Mouse (Mus musculus) midbrain, embryonic 14.5 days (tissue): Measurements from ENCODE around the gene Unc13b. TPM values are rescaled to one million over a fixed set of nuclear protein-coding genes. Genes with fewer than 3 reads are reported as not detected.
"Not testable (repeated sequence)": the region's sequence is repeated elsewhere in the genome, so short reads cannot be mapped to it uniquely, and the experiment has no call there.

Source experiments
- ATAC-seq: fragments of 200-750 bp; cut with Nextera tagmentation; 2 replicates; pipeline ENCODE4 v1.8.0; 2017; ENCODE audit warnings: moderate number of reproducible peaks, moderate library complexity; ENCODE audit not compliant: low FRiP score, low TSS enrichment
- DNase-seq: peaks from one replicate; pipeline ENCODE4 v3.0.0-alpha.2; 2015
- H3K27ac ChIP-seq: fragments of 300-500 bp; sonication (generic); replicated peaks from 2 replicates; pipeline ENCODE4 v1.5.1; 2014; ENCODE audit warnings: mild to moderate bottlenecking, low read depth, low read length, moderate library complexity
- H3K27me3 ChIP-seq: fragments of 300-500 bp; sonication (generic); 2 replicates; pipeline ENCODE4 v1.6.1; 2014; ENCODE audit warnings: low read length, control low read depth, mixed read lengths; ENCODE audit not compliant: control insufficient read depth, insufficient read depth
- H3K36me3 ChIP-seq: fragments of 300-500 bp; sonication (generic); 2 replicates; pipeline ENCODE4 v1.6.1; 2014; ENCODE audit warnings: low read length, control low read depth; ENCODE audit not compliant: control insufficient read depth, insufficient read depth
- H3K4me1 ChIP-seq: fragments of 300-500 bp; sonication (generic); 2 replicates; pipeline ENCODE4 v1.6.1; 2014; ENCODE audit warnings: mild to moderate bottlenecking, antibody characterized with exemption, low read length, control low read depth; ENCODE audit not compliant: control insufficient read depth, insufficient read depth
- H3K4me2 ChIP-seq: fragments of 300-500 bp; sonication (generic); 2 replicates; pipeline ENCODE4 v1.6.1; 2014; ENCODE audit warnings: mild to moderate bottlenecking, low read length, moderate library complexity
- H3K4me3 ChIP-seq: fragments of 300-500 bp; sonication (generic); replicated peaks from 2 replicates; pipeline ENCODE4 v1.5.1; 2014; ENCODE audit warnings: low read depth, low read length
- H3K9ac ChIP-seq: fragments of 300-500 bp; sonication (generic); replicated peaks from 2 replicates; pipeline ENCODE4 v1.6.1; 2014; ENCODE audit warnings: mild to moderate bottlenecking, low read length, moderate library complexity
- H3K9me3 ChIP-seq: fragments of 300-500 bp; sonication (generic); 2 replicates; pipeline ENCODE4 v1.6.1; 2016; ENCODE audit warnings: low read length, control low read depth, mixed read lengths; ENCODE audit not compliant: control insufficient read depth
- WGBS: fragments of 180-500 bp; shearing (Covaris S2); extraction: QIAGEN DNeasy Blood & Tissue Kit; methylation state at CpG from one replicate; pipeline ENCODE4 v1.1.7; 2014; 5-methylcytosine and 5-hydroxymethylcytosine counted together
- polyA plus RNA-seq: library from polyadenylated mRNA; unstranded; fragments of >200 nt; fragmentation: Nextera tagmentation; extraction: Ambion mirVana; gene quantifications from 2 replicates; pipeline ENCODE4 v1.2.1, GENCODE M21; 2014

Gene Unc13b
- polyA plus RNA-seq, 1 experiment from 2014 or later = 20.4 TPM

- no peaks in the 10 kb centered on the region for H3K4me1 ChIP-seq
- no peak overlapping the region for H3K4me2 ChIP-seq
- DNase-seq (no peak), ATAC-seq (no peak)
- H3K9me3 ChIP-seq = no peaks in the 10 kb centered on the region
- no peaks in the 10 kb centered on the region for H3K36me3 ChIP-seq
- 71% methylated on average over 2 of the region's 2 CpGs for WGBS
- no peak overlapping the region for H3K27ac ChIP-seq
- H3K27me3 ChIP-seq = no peaks in the 10 kb centered on the region
- H3K9ac ChIP-seq = no peak overlapping the region
- no peak overlapping the region for H3K4me3 ChIP-seq
Measured at GRCm38 (mm10) chr4:43114512-43114911, 55.8 kb downstream of the Unc13b start.

- Histone ChIP-seq H3K4me1 (no peaks in the 10 kb centered on the region), H3K4me2 (no peak overlapping the region), H3K9ac (no peak overlapping the region), H3K27ac (no peak overlapping the region), H3K27me3 (no peaks in the 10 kb centered on the region), H3K4me3 (no peak overlapping the region), H3K36me3 (no peaks in the 10 kb centered on the region), H3K9me3 (no peaks in the 10 kb centered on the region)
- ATAC-seq (no peak), DNase-seq (peak; percentile 84)
- 17% methylated on average over 2 of the region's 2 CpGs for WGBS
Measured at GRCm38 (mm10) chr4:43114946-43115345, 56.2 kb downstream of the Unc13b start.

- 87% methylated on average over 2 of the region's 2 CpGs for WGBS
- no peaks in the 10 kb centered on the region for H3K27me3 ChIP-seq
- H3K36me3 ChIP-seq = no peaks in the 10 kb centered on the region
- H3K27ac ChIP-seq = no peak overlapping the region
- ATAC-seq (no peak), DNase-seq (no peak)
- no peak overlapping the region for H3K4me2 ChIP-seq
- H3K4me1 ChIP-seq = no peaks in the 10 kb centered on the region
- H3K9ac ChIP-seq = no peak overlapping the region
- no peak overlapping the region for H3K4me3 ChIP-seq
- no peaks in the 10 kb centered on the region for H3K9me3 ChIP-seq
Measured at GRCm38 (mm10) chr4:43116249-43116648, 57.5 kb downstream of the Unc13b start.

DNA sequence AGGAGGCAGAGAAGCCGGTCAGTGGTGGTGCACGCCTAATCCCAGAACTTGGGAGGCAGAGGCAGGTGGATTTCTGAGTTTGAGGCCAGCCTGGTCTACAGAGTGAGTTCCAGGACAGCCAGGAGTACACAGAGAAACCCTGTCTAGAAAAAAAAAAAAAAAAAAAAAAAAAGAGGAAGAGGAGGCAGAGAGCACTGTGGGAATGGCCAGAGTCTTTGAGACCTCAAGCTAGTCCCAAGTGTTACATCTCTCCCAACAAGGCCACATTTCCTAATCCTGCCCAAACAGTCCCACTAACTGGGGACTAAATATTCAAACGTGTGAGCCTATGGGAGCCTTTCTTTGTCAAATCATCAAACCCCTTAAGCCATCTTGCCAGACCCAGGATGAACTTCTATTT, 71.0 kb downstream of the Unc13b start:
- Histone ChIP-seq H3K36me3 (no peaks in the 10 kb centered on the region), H3K4me2 (no peak overlapping the region), H3K9ac (no peak overlapping the region), H3K27me3 (no peaks in the 10 kb centered on the region), H3K9me3 (no peaks in the 10 kb centered on the region), H3K4me1 (no peaks in the 10 kb centered on the region), H3K4me3 (no peak overlapping the region), H3K27ac (no peak overlapping the region)
- 87% methylated on average over 3 of the region's 3 CpGs for WGBS
- DNase-seq = no peak
- ATAC-seq = no peak

DNA sequence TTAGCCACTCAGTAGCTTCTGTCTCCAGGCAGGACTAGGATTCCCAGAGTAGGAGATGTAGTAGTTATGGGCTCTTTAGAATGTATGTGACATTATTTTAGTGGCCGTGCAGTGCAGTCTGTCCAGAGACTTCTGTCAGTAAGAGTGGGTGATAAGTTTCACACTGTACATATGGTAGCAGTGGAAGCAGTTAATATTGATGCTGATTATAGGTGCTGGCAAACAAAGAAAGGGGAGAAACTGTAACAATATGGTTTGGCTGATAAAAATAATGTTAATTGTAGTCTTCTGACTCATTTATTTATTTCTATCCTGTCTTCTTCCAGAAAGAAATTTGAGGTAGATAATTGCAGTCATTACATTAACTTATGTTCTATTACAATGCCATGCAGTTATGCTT, 83.9 kb downstream of the Unc13b start:
- 96% methylated on average over 1 of the region's 1 CpGs for WGBS
- H3K9me3 ChIP-seq = no peaks in the 10 kb centered on the region
- H3K9ac ChIP-seq = no peak overlapping the region
- H3K36me3 ChIP-seq = no peaks in the 10 kb centered on the region
- H3K27ac ChIP-seq = no peak overlapping the region
- DNase-seq = no peak
- no peaks in the 10 kb centered on the region for H3K27me3 ChIP-seq
- no peak overlapping the region for H3K4me3 ChIP-seq
- no peak for ATAC-seq
- no peaks in the 10 kb centered on the region for H3K4me1 ChIP-seq
- no peak overlapping the region for H3K4me2 ChIP-seq

DNA sequence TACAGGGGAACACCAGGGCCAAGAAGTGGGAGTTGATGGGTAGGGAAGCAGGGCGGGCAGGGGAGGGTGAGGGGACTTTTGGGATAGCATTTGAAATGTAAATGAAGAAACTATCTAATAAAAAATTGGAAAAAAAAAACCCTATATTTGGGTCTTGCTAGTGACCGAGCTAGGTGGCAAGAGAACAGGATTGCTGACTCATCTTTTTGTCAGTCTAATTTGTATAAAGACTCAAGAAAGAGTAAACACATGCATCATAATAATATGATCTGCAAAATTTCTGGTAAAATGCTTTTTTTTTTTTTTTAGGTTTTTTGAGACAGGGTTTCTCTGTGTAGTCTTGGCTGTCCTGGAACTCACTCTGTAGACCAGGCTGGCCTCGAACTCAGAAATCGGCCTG, 93.7 kb downstream of the Unc13b start:
- not testable (repeated sequence) for H3K27ac ChIP-seq, H3K4me3 ChIP-seq, H3K4me2 ChIP-seq, DNase-seq, H3K4me1 ChIP-seq, H3K9me3 ChIP-seq, H3K36me3 ChIP-seq, H3K9ac ChIP-seq, H3K27me3 ChIP-seq, ATAC-seq
- WGBS = 98% methylated on average over 4 of the region's 4 CpGs

DNA sequence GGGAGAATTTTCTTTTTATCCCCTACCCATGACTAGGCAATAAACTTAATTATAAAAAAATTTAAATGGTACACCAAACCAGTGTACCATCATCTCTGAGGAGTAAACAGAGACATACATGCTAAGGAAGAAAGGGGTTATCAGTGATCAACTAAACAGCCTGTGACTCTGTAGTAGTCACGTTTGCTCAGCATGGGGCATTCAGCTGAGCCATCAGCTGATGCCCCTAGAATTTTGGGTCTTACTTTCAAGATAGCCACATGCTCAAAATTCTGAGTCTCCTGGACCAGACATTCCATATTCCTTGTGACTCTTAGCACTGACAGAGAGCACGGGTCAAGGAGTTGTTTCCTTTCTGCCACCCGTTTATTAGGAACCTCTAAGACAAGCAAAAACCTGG, 101.3 kb downstream of the Unc13b start:
- Histone ChIP-seq H3K27me3 (no peaks in the 10 kb centered on the region), H3K9me3 (no peaks in the 10 kb centered on the region), H3K36me3 (no peaks in the 10 kb centered on the region), H3K4me3 (no peak overlapping the region), H3K9ac (no peak overlapping the region), H3K4me1 (no peaks in the 10 kb centered on the region; the same call in 1 of the 2 replicates), H3K4me2 (no peak overlapping the region), H3K27ac (no peak overlapping the region)
- ATAC-seq (no peak), DNase-seq (peak; percentile 1)
- 57% methylated on average over 3 of the region's 3 CpGs for WGBS

DNA sequence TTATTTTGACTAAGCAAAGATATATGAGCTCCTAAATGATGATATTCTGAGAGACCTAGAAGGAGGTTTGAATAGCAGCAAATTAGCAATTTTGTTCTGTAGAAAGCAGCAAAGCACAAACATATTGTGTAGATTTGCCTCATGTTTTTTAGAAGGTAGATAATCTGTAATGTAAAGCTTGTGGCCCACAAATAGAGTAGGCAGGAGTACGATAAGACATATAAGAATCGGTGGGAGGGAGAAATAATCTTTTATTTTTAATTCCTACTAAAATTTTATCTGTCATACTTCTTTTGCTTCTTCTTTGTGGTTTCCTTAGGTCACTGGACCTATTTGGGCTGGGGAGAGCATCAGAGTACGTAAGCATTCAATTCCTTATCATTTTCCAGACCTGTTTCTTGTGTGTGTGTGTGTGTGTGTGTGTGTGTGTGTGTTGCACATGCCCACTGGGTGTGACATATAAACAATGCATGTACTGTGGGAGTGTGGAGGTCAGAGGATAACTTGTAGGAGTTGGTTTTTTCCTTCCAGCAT, 102.4 kb downstream of the Unc13b start:
- ATAC-seq (no peak), DNase-seq (no peak)
- no peaks in the 10 kb centered on the region; the same call in 1 of the 2 replicates for H3K4me1 ChIP-seq
- no peaks in the 10 kb centered on the region for H3K9me3 ChIP-seq
- H3K27me3 ChIP-seq = no peaks in the 10 kb centered on the region
- H3K27ac ChIP-seq = no peak overlapping the region
- H3K4me3 ChIP-seq = no peak overlapping the region
- no peaks in the 10 kb centered on the region for H3K36me3 ChIP-seq
- WGBS = 95% methylated on average over 3 of the region's 3 CpGs
- no peak overlapping the region for H3K9ac ChIP-seq
- no peak overlapping the region for H3K4me2 ChIP-seq

DNA sequence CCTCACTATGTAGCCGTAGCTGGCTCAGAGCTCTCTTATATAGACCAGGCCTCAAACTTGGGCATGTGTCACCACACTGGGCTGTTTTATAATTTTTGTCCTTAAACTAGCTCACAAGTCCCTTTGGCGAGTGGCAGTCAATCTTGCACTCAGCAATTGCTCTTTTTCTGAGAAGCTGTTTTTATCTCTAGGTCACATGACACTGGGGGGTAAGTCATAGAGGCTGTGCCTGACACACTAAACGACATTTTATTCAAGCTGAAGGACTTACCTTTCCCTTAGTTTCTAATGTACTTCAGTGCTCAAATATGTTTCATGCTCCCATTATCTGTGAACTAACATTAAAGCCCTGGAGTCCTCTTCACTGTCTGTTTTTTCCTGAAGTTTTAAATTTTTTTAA, 104.5 kb downstream of the Unc13b start:
- DNase-seq (no peak), ATAC-seq (no peak)
- 83% methylated on average over 3 of the region's 3 CpGs for WGBS
- no peak overlapping the region for H3K4me2 ChIP-seq
- H3K9ac ChIP-seq = no peak overlapping the region
- H3K27me3 ChIP-seq = no peaks in the 10 kb centered on the region
- no peaks in the 10 kb centered on the region; the same call in 1 of the 2 replicates for H3K4me1 ChIP-seq
- no peak overlapping the region for H3K4me3 ChIP-seq
- no peak overlapping the region for H3K27ac ChIP-seq
- no peaks in the 10 kb centered on the region for H3K36me3 ChIP-seq
- no peaks in the 10 kb centered on the region for H3K9me3 ChIP-seq
